Mouse (Mus musculus) cortical plate, adult 2 months (tissue): ENCODE measurements around the gene Vps72.

Source experiments
- CTCF ChIP-seq: fragments of 200-500 bp; IDR thresholded peaks from 2 replicates; pipeline ENCODE4 v1.5.1; 2011; ENCODE audit warnings: mild to moderate bottlenecking, control low read depth, low read length; ENCODE audit not compliant: insufficient read depth; ENCODE audit errors: extremely low read depth
- POLR2A ChIP-seq: fragments of 200-500 bp; IDR thresholded peaks from 2 replicates; pipeline ENCODE4 v1.6.1; 2011; ENCODE audit warnings: mild to moderate bottlenecking, low read length, control low read depth; ENCODE audit not compliant: insufficient read depth; ENCODE audit errors: extremely low read depth

GRCm38 (mm10) chr3:95124972-95125371 lies 14.2 kb downstream of the Vps72 start:
- TF ChIP-seq POLR2A (no peak), CTCF (no peak)
